Mouse (Mus musculus): ENCODE data around the gene Dstyk. TPM values are rescaled to one million over a fixed set of nuclear protein-coding genes. Genes with fewer than 3 reads are reported as not detected.

Dstyk gene
- polyA plus RNA-seq, 1 experiment from 2014 or later: 18.4 TPM

GRCm38 (mm10) chr1:132425600-132425999 is 8.2 kb downstream of the Dstyk start:
- DNase-seq: no peak
- Histone ChIP-seq H3K27ac (ENCODE audit: low read depth) (no peak overlapping the region), H3K4me3 (ENCODE audit: low read depth, low read length) (no peak overlapping the region)

GRCm38 (mm10) chr1:132430818-132431217 is 13.5 kb downstream of the Dstyk start:
- no peak for DNase-seq
- no peaks in the 10 kb centered on the region for H3K27me3 ChIP-seq (ENCODE audit: insufficient read depth, low read length)
- no peak overlapping the region for H3K27ac ChIP-seq (ENCODE audit: low read depth)
- no peak overlapping the region for H3K4me3 ChIP-seq (ENCODE audit: low read depth, low read length)
- ATAC-seq (ENCODE audit: insufficient read depth): no peak
- H3K4me1 ChIP-seq (ENCODE audit: insufficient read depth): no peaks in the 10 kb centered on the region
- peaks cover 13% of the 10 kb centered on the region; the same call in 1 of the 2 replicates for H3K36me3 ChIP-seq (ENCODE audit: insufficient read depth)
- no peak overlapping the region for H3K4me2 ChIP-seq
- no peak for TF ChIP-seq CTCF (IDR thresholded peaks at IDR 0.05; ENCODE audit: low read depth)
- 76% methylated on average over 3 of the region's 3 CpGs for WGBS
- H3K9me3 ChIP-seq (ENCODE audit: low read depth, low read length): no peaks in the 10 kb centered on the region
- no peak overlapping the region for H3K9ac ChIP-seq

More at GRCm38 (mm10) chr1:132425600-132425999, 8.2 kb downstream of the Dstyk start:
- Histone ChIP-seq H3K27me3 (ENCODE audit: insufficient read depth, low read length) (no peaks in the 10 kb centered on the region), H3K9me3 (ENCODE audit: low read depth, low read length) (no peaks in the 10 kb centered on the region), H3K36me3 (ENCODE audit: insufficient read depth) (0 out of 2 replicates have a peak, but pooled peaks cover 4% of the 10 kb centered on the region), H3K4me1 (ENCODE audit: insufficient read depth) (0 out of 2 replicates have a peak, but pooled peaks cover 3% of the 10 kb centered on the region), H3K9ac (no peak overlapping the region), H3K4me2 (no peak overlapping the region)
- no peak for TF ChIP-seq CTCF (IDR thresholded peaks at IDR 0.05; ENCODE audit: low read depth)
- ATAC-seq (ENCODE audit: insufficient read depth): no peak

- DNase-seq (peak; percentile 37), ATAC-seq (ENCODE audit: insufficient read depth) (no peak; the same call in 1 of the 2 replicates)
- no peak for TF ChIP-seq CTCF (IDR thresholded peaks at IDR 0.05; ENCODE audit: low read depth)
- Histone ChIP-seq H3K9ac (no peak overlapping the region), H3K4me2 (no peak overlapping the region), H3K4me1 (ENCODE audit: insufficient read depth) (no peaks in the 10 kb centered on the region), H3K27me3 (ENCODE audit: insufficient read depth, low read length) (no peaks in the 10 kb centered on the region), H3K36me3 (ENCODE audit: insufficient read depth) (peaks cover 17% of the 10 kb centered on the region; the same call in 1 of the 2 replicates), H3K4me3 (ENCODE audit: low read depth, low read length) (no peak overlapping the region), H3K27ac (ENCODE audit: low read depth) (no peak overlapping the region), H3K9me3 (ENCODE audit: low read depth, low read length) (no peaks in the 10 kb centered on the region)
- 41% methylated on average over 9 of the region's 9 CpGs for WGBS
These were observed 14.4 kb downstream of the Dstyk start for GRCm38 (mm10) chr1:132431716-132432115.

GRCm38 (mm10) chr1:132433349-132433748 is 16.0 kb downstream of the Dstyk start:
- Histone ChIP-seq H3K27me3 (ENCODE audit: insufficient read depth, low read length) (no peaks in the 10 kb centered on the region), H3K9me3 (ENCODE audit: low read depth, low read length) (no peaks in the 10 kb centered on the region), H3K4me1 (ENCODE audit: insufficient read depth) (no peaks in the 10 kb centered on the region), H3K9ac (no peak overlapping the region), H3K4me2 (no peak overlapping the region), H3K36me3 (ENCODE audit: insufficient read depth) (peaks cover 17% of the 10 kb centered on the region; the same call in 1 of the 2 replicates), H3K4me3 (ENCODE audit: low read depth, low read length) (no peak overlapping the region), H3K27ac (ENCODE audit: low read depth) (no peak overlapping the region)
- no peak for DNase-seq
- 49% methylated on average over 5 of the region's 5 CpGs for WGBS
- no peak for ATAC-seq (ENCODE audit: insufficient read depth)
- TF ChIP-seq CTCF (IDR thresholded peaks at IDR 0.05; ENCODE audit: low read depth): no peak

GRCm38 (mm10) chr1:132434032-132434431 is 16.7 kb downstream of the Dstyk start:
- H3K4me2 ChIP-seq: no peak overlapping the region
- no peak for DNase-seq
- 89% methylated on average over 12 of the region's 12 CpGs for WGBS
- TF ChIP-seq CTCF (IDR thresholded peaks at IDR 0.05; ENCODE audit: low read depth): no peak
- no peak overlapping the region for H3K27ac ChIP-seq (ENCODE audit: low read depth)
- no peak overlapping the region for H3K4me3 ChIP-seq (ENCODE audit: low read depth, low read length)
- no peaks in the 10 kb centered on the region for H3K4me1 ChIP-seq (ENCODE audit: insufficient read depth)
- ATAC-seq (ENCODE audit: insufficient read depth): no peak
- H3K27me3 ChIP-seq (ENCODE audit: insufficient read depth, low read length): no peaks in the 10 kb centered on the region
- no peaks in the 10 kb centered on the region for H3K9me3 ChIP-seq (ENCODE audit: low read depth, low read length)
- peaks cover 19% of the 10 kb centered on the region; the same call in 1 of the 2 replicates for H3K36me3 ChIP-seq (ENCODE audit: insufficient read depth)
- no peak overlapping the region for H3K9ac ChIP-seq

- Histone ChIP-seq H3K4me1 (ENCODE audit: insufficient read depth) (no peaks in the 10 kb centered on the region), H3K4me2 (no peak overlapping the region), H3K9me3 (ENCODE audit: low read depth, low read length) (no peaks in the 10 kb centered on the region), H3K36me3 (ENCODE audit: insufficient read depth) (peaks cover 35% of the 10 kb centered on the region), H3K27ac (ENCODE audit: low read depth) (no peak overlapping the region), H3K4me3 (ENCODE audit: low read depth, low read length) (no peak overlapping the region), H3K27me3 (ENCODE audit: insufficient read depth, low read length) (no peaks in the 10 kb centered on the region), H3K9ac (no peak overlapping the region)
- WGBS: 79% methylated on average over 4 of the region's 4 CpGs
- no peak for DNase-seq
- no peak for ATAC-seq (ENCODE audit: insufficient read depth)
- TF ChIP-seq CTCF (IDR thresholded peaks at IDR 0.05; ENCODE audit: low read depth): no peak
These were observed 19.1 kb downstream of the Dstyk start for GRCm38 (mm10) chr1:132436320-132436958.

GRCm38 (mm10) chr1:132436960-132437359 is 19.6 kb downstream of the Dstyk start:
- no peak for DNase-seq
- H3K27ac ChIP-seq (ENCODE audit: low read depth): no peak overlapping the region
- H3K9me3 ChIP-seq (ENCODE audit: low read depth, low read length): no peaks in the 10 kb centered on the region
- no peaks in the 10 kb centered on the region for H3K27me3 ChIP-seq (ENCODE audit: insufficient read depth, low read length)
- H3K4me1 ChIP-seq (ENCODE audit: insufficient read depth): no peaks in the 10 kb centered on the region
- peaks cover 35% of the 10 kb centered on the region for H3K36me3 ChIP-seq (ENCODE audit: insufficient read depth)
- ATAC-seq (ENCODE audit: insufficient read depth): no peak
- no peak overlapping the region for H3K9ac ChIP-seq
- H3K4me3 ChIP-seq (ENCODE audit: low read depth, low read length): no peak overlapping the region
- TF ChIP-seq CTCF (IDR thresholded peaks at IDR 0.05; ENCODE audit: low read depth): no peak
- WGBS: 91% methylated on average over 1 of the region's 1 CpGs
- H3K4me2 ChIP-seq: no peak overlapping the region

Data from lung, embryonic 14.5 days (tissue).